Mouse (Mus musculus) frontal cortex, adult (tissue): Measurements from ENCODE around the gene Dpy19l3.

Experiments
- ATAC-seq: cut with Nextera tagmentation; 2 replicates; pipeline ENCODE4 v1.9.2; 2017; ENCODE audit warnings: mild to moderate bottlenecking, moderate library complexity, mixed read lengths; ENCODE audit not compliant: low TSS enrichment

The Dpy19l3 gene

DNA sequence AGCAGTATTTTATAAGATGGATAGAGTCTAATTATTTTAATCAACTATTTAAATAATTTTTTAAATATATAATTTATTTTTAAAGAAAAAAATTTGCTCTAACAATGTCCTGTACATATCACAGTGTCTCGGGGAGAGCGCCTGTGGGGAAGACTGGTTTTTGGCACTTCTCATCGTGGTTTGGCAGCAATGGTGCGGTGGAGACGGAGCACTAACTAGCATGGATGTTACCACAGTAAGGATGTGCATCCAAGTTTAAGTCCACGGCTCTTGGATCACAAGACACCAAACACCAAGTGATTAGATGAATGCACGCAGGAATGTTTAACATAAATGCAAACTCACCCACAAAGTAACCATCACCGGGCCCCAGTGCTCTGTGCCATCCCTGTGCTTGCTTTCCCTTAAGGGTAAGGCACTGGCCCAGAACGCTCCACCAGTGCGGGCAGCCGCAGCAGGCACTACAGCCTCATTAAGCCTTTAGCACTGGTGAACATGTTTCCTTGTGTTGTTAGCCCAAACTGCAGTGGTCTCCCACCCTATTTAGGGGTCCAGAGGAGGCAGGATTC lies 65.4 kb downstream of the Dpy19l3 start:
- no peak for ATAC-seq

DNA sequence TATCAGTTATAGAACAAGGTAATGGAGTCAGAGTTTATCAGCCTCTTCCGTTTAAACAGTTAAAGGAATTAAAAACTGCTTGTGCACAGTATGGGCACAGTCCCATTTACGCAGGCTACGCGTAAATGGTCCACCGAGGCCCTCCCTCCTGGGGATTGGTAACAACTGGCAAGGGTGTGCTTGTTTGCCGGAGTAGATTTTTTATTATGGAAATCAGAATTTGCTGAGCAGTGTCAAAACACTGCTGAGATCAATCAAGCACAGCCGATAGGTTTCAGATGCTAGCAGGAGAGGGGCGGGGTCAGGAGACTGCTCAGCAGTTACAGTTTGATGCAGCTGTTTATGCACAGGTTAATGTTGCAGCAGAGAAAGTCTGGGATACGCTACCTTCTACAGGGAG lies 66.0 kb downstream of the Dpy19l3 start:
- ATAC-seq: no peak

DNA sequence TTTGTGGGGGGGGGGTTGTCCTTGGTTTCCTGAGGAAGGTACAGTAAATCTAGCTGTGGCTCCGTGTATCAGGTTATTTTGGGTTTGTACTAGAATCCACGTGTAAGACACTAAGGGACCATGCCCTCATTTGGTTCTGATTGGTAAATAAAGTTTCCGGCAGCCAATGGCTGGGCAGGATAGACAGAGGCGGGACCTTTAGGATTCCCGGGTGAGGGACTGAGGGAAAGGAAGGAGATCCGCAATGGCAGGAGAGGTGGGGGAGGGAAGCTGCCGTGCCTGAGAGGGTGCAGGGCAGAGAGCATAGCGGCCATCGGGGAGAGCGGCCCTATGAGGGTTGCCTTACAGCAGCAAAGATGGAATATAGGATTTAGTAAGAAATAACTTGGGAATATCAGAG lies 67.0 kb downstream of the Dpy19l3 start:
- ATAC-seq: 0 out of 2 replicates have a peak, but pooled peaks have one; percentile 42

DNA sequence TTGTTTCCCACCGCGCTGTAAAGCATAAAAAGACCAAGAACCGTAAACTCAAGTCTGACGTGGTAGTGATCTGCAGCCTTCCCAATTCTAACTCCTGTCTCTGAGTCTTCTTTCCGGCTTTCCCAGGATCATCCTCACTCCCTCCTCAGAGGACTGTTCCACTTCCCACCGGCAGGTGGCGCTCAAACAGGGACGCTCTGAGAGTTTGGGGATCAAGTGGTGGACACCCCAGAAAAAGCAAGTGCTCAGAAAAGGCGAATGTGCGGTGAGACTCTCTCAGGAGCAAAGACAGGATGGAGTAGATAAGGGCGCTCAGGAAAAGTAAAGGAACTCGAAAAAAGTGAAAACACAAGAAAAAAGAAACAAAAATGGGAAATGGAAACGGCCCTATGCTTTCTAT lies 67.5 kb downstream of the Dpy19l3 start:
- peak; percentile 84 for ATAC-seq

DNA sequence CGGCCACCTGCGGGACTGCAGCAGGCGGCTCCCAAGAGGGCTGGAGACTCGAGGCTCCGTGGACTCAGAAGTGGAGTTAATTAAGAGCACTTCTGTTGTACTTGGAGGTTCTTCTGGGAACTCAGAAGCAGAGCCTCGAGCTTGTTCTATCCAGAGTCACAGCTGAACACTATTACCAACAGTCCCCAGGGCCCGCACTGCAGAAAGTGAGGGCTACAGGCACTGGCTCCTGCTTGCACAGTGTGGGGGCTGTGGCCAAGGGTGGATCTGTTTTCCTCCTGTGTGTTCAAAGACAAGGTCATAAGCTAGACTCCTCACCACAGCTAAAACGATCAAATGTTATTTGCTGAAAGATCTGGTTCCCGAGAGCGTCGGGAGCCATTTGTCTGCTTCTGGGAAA lies 68.0 kb downstream of the Dpy19l3 start:
- ATAC-seq: no peak

DNA sequence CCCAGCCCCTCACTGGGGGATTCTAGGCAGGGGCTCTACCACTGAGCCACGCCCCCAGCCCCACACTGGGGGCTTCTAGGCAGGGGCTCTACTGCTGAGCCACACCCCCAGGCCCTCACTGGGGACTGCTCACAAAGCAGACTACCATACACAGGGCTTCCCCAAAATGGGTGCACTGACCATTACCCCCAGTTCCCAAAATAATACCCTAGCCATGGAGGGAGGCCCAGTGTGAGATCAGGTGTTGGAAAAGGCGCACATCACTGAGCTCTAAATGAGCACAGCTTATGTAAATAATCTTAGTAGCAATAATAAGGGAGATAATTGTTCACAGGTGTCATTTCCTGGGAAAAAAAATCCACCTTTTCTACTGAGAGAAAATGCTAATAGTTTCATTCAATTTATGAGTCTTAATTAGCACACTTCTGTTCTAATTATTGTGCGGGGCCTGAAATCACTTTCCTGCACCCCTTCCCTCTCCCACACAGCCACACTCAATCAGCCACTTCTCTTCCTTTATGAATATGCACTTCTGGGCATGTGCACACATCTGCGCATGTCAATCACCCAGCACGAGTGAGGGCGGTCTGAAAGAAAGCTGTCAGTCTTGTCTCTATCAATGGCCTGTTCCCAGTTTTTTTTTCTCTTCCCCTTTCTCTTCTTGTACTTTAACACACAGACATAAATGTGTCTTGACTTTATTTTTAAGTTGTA lies 70.7 kb downstream of the Dpy19l3 start:
- ATAC-seq: no peak

DNA sequence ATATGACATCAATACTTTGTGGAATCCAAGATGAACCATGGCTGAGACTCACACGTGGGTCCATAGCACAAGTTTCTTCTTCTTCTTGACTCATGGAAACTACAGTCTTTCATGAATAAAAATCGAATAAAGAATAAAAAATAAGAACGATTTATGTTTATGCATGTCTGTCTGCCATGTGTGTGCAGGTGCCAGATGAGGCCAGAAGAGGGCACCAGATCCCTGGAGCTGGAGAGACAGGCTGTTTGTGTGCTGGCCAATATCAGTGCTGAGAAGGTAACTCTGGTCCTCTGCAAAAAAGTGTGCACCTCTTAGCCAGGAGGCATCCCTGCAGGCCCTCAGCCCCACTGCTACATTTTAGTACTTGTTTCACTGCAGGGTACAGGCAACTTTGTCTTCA lies 72.7 kb downstream of the Dpy19l3 start:
- no peak for ATAC-seq

DNA sequence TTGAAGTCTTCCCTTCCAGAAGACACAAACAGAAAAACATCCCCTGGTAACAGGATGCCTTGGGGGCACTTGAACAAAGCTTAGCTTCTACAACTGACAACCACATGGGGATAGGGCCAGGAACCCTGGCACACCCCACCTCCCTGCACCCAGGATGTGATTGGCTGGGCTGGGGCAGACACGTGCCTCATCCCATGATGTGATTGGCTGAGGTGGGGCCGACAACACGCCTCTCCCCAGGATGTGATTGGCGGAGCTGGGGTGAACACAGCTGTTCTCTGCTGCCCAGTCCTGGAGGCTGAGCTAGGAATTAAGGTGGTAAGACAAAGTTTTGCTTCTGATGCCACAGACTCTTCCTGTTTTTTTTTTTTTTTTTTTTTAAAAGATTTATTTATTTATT lies 75.3 kb downstream of the Dpy19l3 start:
- ATAC-seq: no peak

DNA sequence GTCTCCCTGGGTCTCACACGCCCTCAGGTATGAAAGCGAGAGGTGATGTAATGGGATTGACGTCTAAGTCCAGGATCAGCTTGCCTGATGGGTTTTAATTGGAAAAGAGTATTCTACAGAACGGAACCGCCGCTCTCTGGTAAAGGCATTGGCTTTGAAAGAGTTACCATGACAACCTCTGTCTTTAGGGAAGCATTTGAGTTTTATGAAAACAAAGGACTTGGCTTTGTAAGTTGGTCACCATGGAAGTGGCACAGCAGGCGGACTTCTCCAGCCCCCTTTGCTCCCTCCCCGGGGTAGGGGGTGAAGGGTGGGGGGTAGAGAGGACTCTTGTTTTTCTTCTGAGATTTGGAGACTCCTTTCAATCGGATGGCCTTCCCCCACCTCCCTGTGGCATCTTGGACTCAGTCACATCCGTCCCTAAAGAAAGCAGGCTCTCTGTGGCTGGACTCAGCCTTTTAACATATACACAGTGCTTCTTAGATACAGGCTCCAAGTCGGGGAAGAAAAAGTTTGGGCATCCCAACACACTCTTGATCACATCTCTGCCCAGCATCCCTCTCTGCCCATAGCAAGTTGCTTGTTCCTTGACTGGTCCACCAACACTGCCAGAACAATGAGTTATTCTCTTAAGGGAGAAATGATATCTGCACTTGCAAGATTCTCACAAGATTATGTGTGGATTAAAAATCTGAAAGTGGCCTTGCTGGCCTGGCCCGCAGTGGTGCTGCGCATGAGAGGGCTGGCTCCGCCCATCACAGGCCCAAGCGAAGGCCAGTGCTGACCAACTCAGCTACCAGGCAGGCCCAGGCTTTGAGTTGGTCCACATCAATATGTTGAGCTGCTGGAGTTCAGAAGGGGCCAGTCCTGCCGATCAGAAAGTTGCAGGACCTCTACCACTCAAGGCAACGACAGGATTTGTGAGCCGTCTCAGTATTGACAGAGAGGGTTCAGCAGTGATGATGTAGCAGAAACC lies 85.9 kb downstream of the Dpy19l3 start:
- peak; percentile 13; the same call in 1 of the 2 replicates for ATAC-seq

DNA sequence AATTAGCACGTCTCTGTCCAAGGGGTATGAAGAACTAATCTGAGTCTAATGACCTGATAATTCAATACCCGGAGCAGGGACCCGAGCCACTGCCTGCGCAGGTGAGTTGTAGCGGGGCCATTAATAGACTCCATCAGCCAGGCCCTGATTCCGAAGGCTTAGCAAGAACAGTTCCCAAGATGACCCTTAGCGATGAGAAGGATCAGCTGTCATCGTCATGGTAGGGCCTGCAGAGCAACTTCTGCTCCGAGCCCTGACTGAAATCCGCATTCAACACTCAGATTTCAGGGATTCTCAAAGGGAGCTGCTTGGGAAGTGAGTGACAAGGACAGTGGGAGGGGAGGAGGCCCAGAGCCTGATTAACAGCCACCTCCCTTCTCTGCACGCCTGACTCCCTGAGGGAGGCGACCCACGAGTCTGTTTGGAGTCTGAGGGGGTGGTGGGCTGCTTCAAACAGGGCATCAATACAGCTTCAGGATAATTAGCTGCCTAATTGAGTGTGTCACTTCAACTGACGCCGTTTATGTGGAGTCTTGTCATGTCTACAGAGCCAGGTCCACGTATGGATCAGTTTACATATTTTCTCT lies 90.4 kb downstream of the Dpy19l3 start:
- ATAC-seq: no peak

DNA sequence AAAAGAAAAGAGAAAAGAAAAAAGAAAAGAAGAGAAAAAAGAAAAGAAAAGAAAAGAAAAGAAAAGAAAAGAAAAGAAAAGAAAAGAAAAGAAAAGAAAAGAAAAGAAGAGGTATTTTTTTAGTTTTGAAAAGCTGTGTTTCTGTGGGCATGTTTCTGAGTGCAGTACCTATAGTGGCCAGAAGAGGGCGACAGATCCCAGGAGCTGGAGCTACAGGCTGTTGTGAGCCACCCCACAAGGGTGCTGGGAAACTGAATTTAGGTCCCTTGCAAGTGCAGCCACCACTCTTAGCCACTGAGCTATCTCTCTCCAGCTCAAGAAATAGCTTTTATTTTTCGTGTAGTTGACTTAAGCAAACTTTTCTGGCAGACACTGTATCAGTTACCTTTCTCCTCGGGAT lies 95.1 kb downstream of the Dpy19l3 start:
- ATAC-seq: no peak

DNA sequence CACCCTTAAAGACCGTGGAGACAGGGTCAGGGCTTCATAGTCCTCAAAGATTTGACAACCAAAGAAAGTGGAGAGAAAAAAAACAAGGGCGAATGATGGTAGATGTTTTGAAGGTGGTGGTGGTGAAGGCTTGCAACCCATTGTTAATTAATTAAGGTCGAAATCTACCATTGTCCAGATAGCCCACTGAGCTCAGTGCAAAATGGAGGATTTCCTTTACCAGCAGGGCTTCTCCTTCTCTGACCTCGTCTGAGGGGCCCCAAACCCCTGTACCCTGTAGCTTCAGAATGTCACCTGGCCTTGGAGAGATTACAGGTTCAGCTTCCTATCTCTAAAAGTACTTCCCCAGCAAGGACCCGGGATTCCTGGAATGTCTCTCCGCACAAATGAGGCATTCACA lies 96.4 kb downstream of the Dpy19l3 start:
- no peak for ATAC-seq

DNA sequence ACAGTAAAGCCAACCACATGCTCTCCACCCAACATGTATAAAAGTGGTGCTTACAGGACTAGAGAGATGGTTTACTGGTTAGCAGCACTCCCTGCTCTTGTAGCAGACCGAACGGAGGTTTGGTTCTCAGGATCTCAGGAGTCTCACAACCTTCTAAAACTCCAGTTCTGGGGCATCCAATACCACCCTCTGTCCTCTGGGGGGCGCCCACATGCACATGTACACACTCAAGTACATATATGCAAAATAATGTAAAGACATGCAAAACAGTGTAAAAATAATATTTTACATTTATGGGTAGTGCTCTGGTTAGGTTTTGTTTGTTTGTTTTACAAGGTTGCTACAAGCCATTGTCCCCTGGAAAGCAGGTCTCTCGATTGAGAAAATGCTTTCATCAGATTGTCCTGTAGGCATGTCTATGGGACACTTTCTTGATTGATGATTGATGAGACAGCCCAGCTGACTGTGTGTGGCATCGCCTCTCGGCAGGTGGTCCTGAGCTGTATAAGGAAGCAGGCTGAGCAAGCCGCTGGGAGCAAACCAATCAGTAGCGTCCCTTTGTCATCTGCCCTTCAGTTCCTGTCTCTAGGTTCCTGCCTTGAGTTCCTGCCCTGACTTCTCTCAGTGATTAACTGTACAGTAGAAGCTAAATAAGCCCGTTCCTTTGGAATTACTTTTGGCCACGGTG lies 102.5 kb downstream of the Dpy19l3 start:
- no peak for ATAC-seq

DNA sequence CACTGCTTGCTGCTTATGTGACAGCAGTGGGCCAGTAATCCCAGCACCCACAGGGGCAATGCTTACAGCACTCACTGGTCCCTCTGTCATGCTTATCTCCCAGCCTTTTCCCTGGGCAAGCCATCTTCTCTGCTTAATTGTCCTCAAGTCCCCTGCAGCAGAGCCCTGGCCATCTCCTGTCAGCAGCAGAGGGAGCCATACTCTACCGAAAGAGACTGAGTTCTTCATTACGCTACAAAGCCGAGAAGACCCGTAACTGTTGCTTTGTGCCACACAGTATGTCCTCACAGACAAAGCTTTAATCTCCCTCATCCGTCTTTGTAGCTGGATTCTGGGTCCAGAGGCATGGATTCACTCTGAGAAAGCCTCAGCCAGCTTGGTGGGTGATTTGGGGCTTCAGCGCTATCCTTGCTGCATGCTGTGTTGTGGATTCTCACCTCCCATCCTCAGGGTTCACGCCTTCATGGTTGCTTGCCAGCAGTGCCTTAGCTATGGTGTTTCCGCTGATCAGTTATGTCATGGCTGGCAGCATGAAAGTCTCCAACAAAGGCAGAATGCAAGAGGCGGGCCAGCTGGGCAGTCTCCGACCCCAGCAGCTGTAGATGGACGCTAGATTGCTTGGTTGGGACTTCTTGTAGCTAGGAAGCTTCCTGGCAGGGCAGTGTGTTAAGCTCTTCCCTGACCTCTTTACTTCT lies 103.4 kb downstream of the Dpy19l3 start:
- ATAC-seq: 0 out of 2 replicates have a peak, but pooled peaks have one; percentile 42

DNA sequence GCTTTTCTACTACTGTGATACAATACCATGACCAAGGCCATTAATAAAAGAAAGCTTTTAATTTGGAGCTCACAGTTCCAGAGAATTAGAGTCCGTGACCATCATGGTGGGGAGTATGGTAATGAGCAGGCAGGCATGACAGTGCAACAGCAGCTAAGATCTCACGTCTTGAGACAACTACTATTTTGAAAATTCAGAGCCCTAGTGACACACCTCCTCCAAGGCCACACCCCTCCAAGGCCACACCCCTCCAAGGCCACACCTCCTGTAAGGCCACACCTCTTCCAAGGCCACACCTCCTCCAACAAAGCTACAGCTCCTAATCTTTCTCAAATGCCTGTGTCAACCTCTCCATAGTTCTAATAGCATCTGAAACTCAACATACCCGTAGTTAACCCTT lies 105.2 kb downstream of the Dpy19l3 start:
- ATAC-seq: no peak

DNA sequence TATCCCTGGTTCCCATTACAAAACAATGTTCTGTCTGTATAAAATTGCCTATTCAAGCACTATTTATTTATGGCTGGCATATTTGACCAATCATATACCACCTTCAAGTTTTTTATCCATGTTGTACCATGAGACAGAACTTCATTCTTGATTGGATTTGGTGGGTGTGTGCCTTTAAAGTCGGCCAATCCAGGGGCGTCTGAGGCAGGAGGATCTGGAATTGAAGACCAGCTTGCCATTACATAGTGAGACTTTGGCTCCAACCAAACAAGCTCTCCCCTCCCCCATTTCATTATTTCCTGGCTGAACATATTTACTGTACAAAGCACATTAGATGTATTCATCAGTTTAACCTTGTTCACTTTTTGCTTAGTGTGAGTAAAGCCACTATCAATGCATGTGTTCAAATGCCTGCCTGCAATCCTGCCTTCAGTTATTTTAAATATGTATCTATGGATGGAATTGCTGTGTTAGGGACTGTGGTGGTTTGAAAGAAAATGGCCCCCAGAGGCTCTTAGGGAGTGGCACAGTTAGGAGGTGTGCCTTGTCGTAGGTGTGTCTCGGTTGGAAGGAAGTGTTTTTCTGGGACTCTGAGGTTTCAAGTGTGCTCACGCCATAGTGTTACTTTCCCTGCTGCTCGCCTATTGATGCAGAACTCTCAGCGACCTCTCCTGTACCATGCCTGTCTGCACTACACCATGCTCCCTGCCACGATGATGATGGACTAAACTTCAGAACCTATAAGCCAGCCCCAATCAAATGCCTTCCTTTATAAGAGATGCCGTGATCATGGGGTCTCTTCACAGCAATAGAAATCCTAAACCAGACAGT lies 105.8 kb downstream of the Dpy19l3 start:
- ATAC-seq: no peak

DNA sequence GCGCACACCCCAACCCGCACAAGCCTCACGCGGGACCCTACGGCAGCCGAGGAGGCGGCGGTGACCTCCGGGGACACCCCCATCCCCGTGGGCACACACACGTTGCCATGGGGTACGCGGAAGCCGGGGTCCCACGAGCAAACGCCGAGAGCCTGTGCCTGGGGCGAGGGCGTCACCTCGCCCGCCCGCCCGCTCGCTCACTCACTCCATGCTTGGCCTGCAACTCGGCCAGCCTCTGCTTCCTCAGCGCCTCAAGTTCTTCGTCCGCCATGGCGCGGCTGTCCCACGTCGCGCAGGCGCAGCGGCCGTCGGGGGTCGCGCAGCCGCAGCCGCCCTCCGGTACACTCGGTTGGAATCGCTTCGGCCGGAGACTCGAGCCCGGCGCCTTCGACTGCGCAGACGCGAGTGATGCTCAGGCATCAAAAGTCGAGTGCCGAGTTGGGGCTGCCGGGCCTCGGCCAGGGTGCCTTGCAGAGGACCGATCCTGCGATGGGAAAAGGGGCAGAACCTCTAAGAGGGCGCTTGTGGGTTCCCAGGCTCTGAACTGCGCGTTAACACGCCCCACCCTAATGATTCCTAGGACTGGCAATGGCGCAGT lies 107.1 kb downstream of the Dpy19l3 start, which contains the start of gene Pdcd5:
Gene Pdcd5 (minus strand): TSS at position 421 of the 598 bp plus-strand sequence.
- ATAC-seq: peak; percentile 87

DNA sequence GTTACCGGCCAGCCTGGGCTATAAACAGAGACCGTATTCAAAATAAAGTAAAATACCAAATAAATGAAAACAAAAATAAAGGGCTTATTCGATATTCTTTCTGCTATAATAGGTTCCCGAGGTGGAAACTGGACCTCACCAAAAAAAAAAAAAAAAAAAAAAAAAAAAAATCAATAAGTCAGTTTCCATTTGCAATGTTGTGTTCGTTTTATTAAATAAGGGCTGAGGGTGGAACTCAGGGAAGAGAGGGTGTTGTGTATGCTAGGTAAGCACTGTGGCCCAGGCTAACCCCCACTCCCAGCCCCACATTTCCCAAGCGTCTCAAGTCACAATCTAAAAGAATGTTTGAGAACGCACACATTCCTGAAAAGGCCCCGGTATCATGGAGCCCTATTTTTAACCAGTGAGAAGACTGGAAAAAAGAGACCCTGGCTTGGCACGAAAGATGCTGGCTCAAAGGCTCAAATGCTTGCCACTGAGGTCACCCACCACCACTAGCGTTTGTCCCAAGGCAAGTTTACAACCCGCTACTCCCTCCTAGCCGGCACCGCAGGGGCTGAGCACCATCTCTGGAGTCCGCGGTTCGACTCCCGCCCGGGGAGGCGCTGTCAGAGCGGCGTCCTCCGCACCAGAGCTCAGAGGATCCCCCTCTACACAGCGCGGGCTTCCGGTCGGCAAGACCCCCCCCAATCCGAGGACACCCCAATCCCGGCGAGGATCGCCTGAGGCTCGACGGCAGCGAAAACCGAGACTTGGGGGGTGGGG lies 107.8 kb downstream of the Dpy19l3 start:
- ATAC-seq: no peak

DNA sequence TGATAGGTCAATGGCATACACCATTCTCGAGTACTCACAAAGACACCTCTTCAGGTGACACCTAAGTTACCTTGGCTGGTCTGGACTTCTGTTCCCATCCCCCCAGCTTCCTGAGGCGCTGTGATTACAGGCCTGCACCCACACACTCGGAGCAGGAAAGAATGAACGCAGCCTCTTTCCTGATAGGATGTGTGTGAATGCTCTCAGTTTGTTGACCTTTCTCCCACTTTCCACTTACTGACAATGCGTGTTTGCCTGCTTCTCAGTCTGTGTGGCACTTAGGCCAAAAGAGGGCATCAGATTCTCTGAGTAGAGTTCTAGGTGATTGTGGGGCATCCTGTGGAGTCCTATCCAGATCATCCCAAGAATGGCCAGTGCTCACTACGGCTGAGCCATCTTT lies 114.2 kb downstream of the Dpy19l3 start:
- no peak for ATAC-seq
